Mouse (Mus musculus): ENCODE measurements around the gene Tom1l2.

- TF ChIP-seq MAX (IDR thresholded peaks at IDR 0.05; ENCODE audit: low read depth) = no peak
- no peak for TF ChIP-seq POLR2A (IDR thresholded peaks at IDR 0.05; ENCODE audit: insufficient read length, low read depth)
- no peak for TF ChIP-seq E2F4 (IDR thresholded peaks at IDR 0.05; ENCODE audit: insufficient read depth)
- TF ChIP-seq POLR2AphosphoS2 (IDR thresholded peaks at IDR 0.05; ENCODE audit: insufficient read length, low read depth) = no peak
- TF ChIP-seq MYOG (IDR thresholded peaks at IDR 0.05; ENCODE audit: control insufficient read depth in 1 of 3, insufficient read depth in 1 of 3, insufficient read length in 2 of 3, low read depth in 2 of 3) = no peak
- TF ChIP-seq CEBPB (IDR thresholded peaks at IDR 0.05; ENCODE audit: insufficient read depth, poor library complexity, severe bottlenecking) = no peak
- TF ChIP-seq TCF3 (IDR thresholded peaks at IDR 0.05; ENCODE audit: insufficient read length, low read depth) = no peak
Measured at GRCm38 (mm10) chr11:60306834-60307233, 45.9 kb downstream of the Tom1l2 start.
